Comparison of ENCODE assay signal across 24 mouse cellular contexts in the genomic region with DNA sequence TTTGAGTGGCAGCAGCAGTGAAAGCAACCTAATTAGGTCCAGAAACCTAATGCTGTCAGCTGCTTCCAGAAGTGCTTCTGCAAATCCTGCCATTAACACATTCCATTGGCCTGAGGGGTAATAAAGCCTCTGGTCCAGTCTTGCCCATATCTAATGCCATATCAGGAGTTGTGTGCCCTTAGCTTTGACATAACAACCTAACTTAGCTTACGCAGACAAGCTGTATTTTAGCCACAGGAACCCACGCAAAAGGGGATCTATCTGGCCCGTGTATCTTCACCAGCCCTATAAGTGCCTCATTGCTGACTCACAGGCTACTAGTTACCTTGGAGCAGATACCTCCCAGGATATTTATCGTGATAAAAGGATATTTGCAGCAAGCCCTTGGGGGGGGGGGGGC. TPM values are rescaled to one million over a fixed set of nuclear protein-coding genes. Genes with fewer than 3 reads are reported as not detected.
DNase-seq lines count a peak whose midpoint lies in the region; ATAC-seq and TF ChIP-seq lines count a peak whose summit lies in the region.
"Had no signal": no experiment of that assay in that cellular context is flagged by ENCODE, and none has a peak within 500 bp of the region (broad histone marks: within the 10 kb centered on the region; RNA-seq: fewer than 3 reads in every experiment).

No protein-coding gene starts in this region.

- H3K4me1 ChIP-seq in intestine, postnatal 0 days (replicated peaks; ENCODE audit: control insufficient read depth, insufficient read depth, low read length): no peaks in the 10 kb centered on the region; the same call in none of the 2 replicates
- H3K4me1 ChIP-seq in intestine, embryonic 16.5 days (ENCODE audit: control insufficient read depth, insufficient read depth, low read length): peaks cover 8% of the 10 kb centered on the region; the same call in 1 of the 2 replicates
- peaks cover 2 to 32% of the 10 kb centered on the region in 2 experiments; a peak in 3 of 4 replicates for H3K4me1 ChIP-seq in CH12.LX (ENCODE audit: control insufficient read depth in 1 of 2, insufficient read depth in 2 of 2)
- H3K4me1 ChIP-seq in MEL (ENCODE audit: control insufficient read depth in 1 of 2, insufficient read depth in 2 of 2, low read length in 2 of 2): peaks cover 5 to 10% of the 10 kb centered on the region in 2 experiments; a peak in 3 of 4 replicates

- intact Hi-C loops in left cerebral cortex, postnatal 36 days (cut with DNase I): no loop called here

- H3K36me3 ChIP-seq in intestine, postnatal 0 days (ENCODE audit: control insufficient read depth, insufficient read depth): peaks cover 64% of the 10 kb centered on the region
- H3K36me3 ChIP-seq in intestine, embryonic 16.5 days (ENCODE audit: control insufficient read depth, insufficient read depth, low read length): peaks cover 26% of the 10 kb centered on the region
- peaks cover 55 to 67% of the 10 kb centered on the region in 2 experiments for H3K36me3 ChIP-seq in CH12.LX (replicated peaks in 1 of 2; ENCODE audit: control insufficient read depth in 1 of 2, insufficient read depth in 1 of 2, low read length in 1 of 2)
- peaks cover 7 to 18% of the 10 kb centered on the region in 2 experiments; a peak in 3 of 4 replicates for H3K36me3 ChIP-seq in MEL (ENCODE audit: control insufficient read depth in 1 of 2, insufficient read depth in 2 of 2, low read length in 2 of 2)

- H3K27me3 ChIP-seq in intestine, postnatal 0 days (replicated peaks; ENCODE audit: control insufficient read depth, insufficient read depth, low read length): no peaks in the 10 kb centered on the region
- no peaks in the 10 kb centered on the region for H3K27me3 ChIP-seq in intestine, embryonic 16.5 days (replicated peaks; ENCODE audit: control insufficient read depth, insufficient read depth, low read length)
- H3K27me3 ChIP-seq in CH12.LX (replicated peaks) (no peaks in the 10 kb centered on the region), MEL (ENCODE audit: control insufficient read depth in 1 of 2, insufficient read depth in 2 of 2, low read length in 2 of 2) (no peaks in the 10 kb centered on the region)

- TF ChIP-seq EP300 in CH12.LX (IDR thresholded peaks at IDR 0.05; ENCODE audit: low read length): no peak
- TF ChIP-seq EP300 in MEL (IDR thresholded peaks at IDR 0.05; ENCODE audit: low read depth in 1 of 2, low read length in 2 of 2): no peak

- H3K79me2 ChIP-seq in CH12.LX (replicated peaks; ENCODE audit: control insufficient read depth, extremely low read depth, insufficient read depth, poor library complexity, severe bottlenecking) (peaks cover 22% of the 10 kb centered on the region), MEL (ENCODE audit: control insufficient read depth, insufficient read depth, low read length, poor library complexity) (peaks cover 17% of the 10 kb centered on the region)

- TF ChIP-seq RAD21 in CH12.LX (IDR thresholded peaks at IDR 0.05; ENCODE audit: low read depth, low read length) (no peak), MEL (IDR thresholded peaks at IDR 0.05; ENCODE audit: low read depth, low read length) (no peak)

- H3K4me2 ChIP-seq in intestine, postnatal 0 days (replicated peaks; ENCODE audit: low read depth): no peak overlapping the region
- H3K4me2 ChIP-seq in intestine, embryonic 16.5 days (ENCODE audit: low read depth, low read length): no peak overlapping the region
- no peak overlapping the region for H3K4me2 ChIP-seq in CH12.LX (ENCODE audit: insufficient read depth, low read depth, poor library complexity, severe bottlenecking)
- H3K4me2 ChIP-seq: embryonic facial prominence, embryonic 13.5 days; forebrain, embryonic 12.5 days; hindbrain, embryonic 13.5 days had no signal

- 72% methylated on average over 4 of the region's 4 CpGs for WGBS in intestine, postnatal 0 days
- 84% methylated on average over 4 of the region's 4 CpGs for WGBS in intestine, embryonic 16.5 days

- in situ Hi-C loops in CH12.LX (cut with MboI; ENCODE audit: low pct_ligation_motif_present, low pct_unique_long_range_greater_than_20kb, low sequenced_read_pairs): no loop called here

- no peak for ATAC-seq in intestine, postnatal 0 days
- ATAC-seq in intestine, embryonic 16.5 days: no peak
- ATAC-seq: CD4-positive, CD25-positive, alpha-beta regulatory T cell, adult 4 months; forebrain, embryonic 16.5 days had no signal

- TF ChIP-seq POLR2A in CH12.LX (IDR thresholded peaks at IDR 0.05; ENCODE audit: low read depth, low read length) (no peak; the same call in 1 of the 2 replicates), MEL (IDR thresholded peaks at IDR 0.05; ENCODE audit: control insufficient read depth in 1 of 2, insufficient read depth in 1 of 2, low read depth in 1 of 2, low read length in 2 of 2, poor library complexity in 1 of 2) (no peak; a peak in 1 of 4 replicates)

- no peaks in the 10 kb centered on the region for H3K9me3 ChIP-seq in intestine, postnatal 0 days (ENCODE audit: control insufficient read depth)
- no peaks in the 10 kb centered on the region for H3K9me3 ChIP-seq in intestine, embryonic 16.5 days (ENCODE audit: control insufficient read depth, low read length)
- H3K9me3 ChIP-seq in CH12.LX (replicated peaks; ENCODE audit: low read length): no peaks in the 10 kb centered on the region
- H3K9me3 ChIP-seq in MEL (replicated peaks; ENCODE audit: insufficient read depth, low read length): no peaks in the 10 kb centered on the region
- H3K9me3 ChIP-seq: embryonic facial prominence, embryonic 13.5 days; forebrain, embryonic 12.5 days; heart, embryonic 10.5 days; hindbrain, embryonic 13.5 days had no signal

- dilution Hi-C loops in CH12.LX (cut with MboI; ENCODE audit: extremely low pct_ligation_motif_present, extremely low pct_unique_long_range_greater_than_20kb, low sequenced_read_pairs): no loop called here

- no peak for TF ChIP-seq CTCF in intestine, postnatal 0 days (IDR thresholded peaks at IDR 0.05; ENCODE audit: low read depth)
- TF ChIP-seq CTCF in CH12.LX (conservative IDR thresholded peaks at IDR 0.05 in 1 of 2, IDR thresholded peaks at IDR 0.05 in 1 of 2; ENCODE audit: low read depth in 2 of 2, low read length in 2 of 2) (no peak), MEL (IDR thresholded peaks at IDR 0.05 in 2 of 3, conservative IDR thresholded peaks at IDR 0.05 in 1 of 3; ENCODE audit: control insufficient read depth in 1 of 3, insufficient read depth in 1 of 3, low read depth in 2 of 3, low read length in 3 of 3, poor library complexity in 1 of 3, severe bottlenecking in 1 of 3) (no peak)

- H3K9ac ChIP-seq in intestine, postnatal 0 days (ENCODE audit: low read depth, low read length): no peak overlapping the region
- H3K9ac ChIP-seq in intestine, embryonic 16.5 days (ENCODE audit: low read depth, low read length): no peak overlapping the region
- H3K9ac ChIP-seq in CH12.LX (ENCODE audit: insufficient read depth, low read depth) (no peak overlapping the region), MEL (ENCODE audit: control insufficient read depth, low read depth, low read length, poor library complexity, severe bottlenecking) (no peak overlapping the region)
- H3K9ac ChIP-seq: embryonic facial prominence, embryonic 13.5 days; forebrain, embryonic 12.5 days; hindbrain, embryonic 13.5 days had no signal

- H3K4me3 ChIP-seq in intestine, postnatal 0 days (ENCODE audit: low read depth, low read length): no peak overlapping the region
- no peak overlapping the region for H3K4me3 ChIP-seq in intestine, embryonic 16.5 days (ENCODE audit: low read length)
- no peak overlapping the region for H3K4me3 ChIP-seq in CH12.LX (replicated peaks in 1 of 3; ENCODE audit: low read depth in 2 of 3, low read length in 2 of 3, poor library complexity in 1 of 3)
- no peak overlapping the region for H3K4me3 ChIP-seq in MEL (ENCODE audit: control insufficient read depth in 1 of 2, insufficient read depth in 1 of 2, low read depth in 2 of 2, low read length in 2 of 2)
- H3K4me3 ChIP-seq: embryonic facial prominence, embryonic 13.5 days; forebrain, embryonic 12.5 days; heart, embryonic 10.5 days; hindbrain, embryonic 13.5 days had no signal

- H3K27ac ChIP-seq in intestine, postnatal 0 days (ENCODE audit: low read depth, low read length): peak overlapping the region; percentile 21; the same call in 1 of the 2 replicates
- no peak overlapping the region for H3K27ac ChIP-seq in intestine, embryonic 16.5 days (ENCODE audit: low read length)
- H3K27ac ChIP-seq in CH12.LX (ENCODE audit: insufficient read depth, low read depth): no peak overlapping the region
- no peak overlapping the region for H3K27ac ChIP-seq in MEL (ENCODE audit: control insufficient read depth, low read depth, low read length)
- H3K27ac ChIP-seq: embryonic facial prominence, embryonic 13.5 days; forebrain, embryonic 12.5 days; heart, embryonic 10.5 days; hindbrain, embryonic 13.5 days had no signal

- DNase-seq in CH12.LX (ENCODE audit: extremely low read depth): no peak
- peak; percentile 36 for DNase-seq in MEL (ENCODE audit: low read depth, low spot score)
- DNase-seq in skeletal muscle tissue, adult 2 months (ENCODE audit: low read depth, low spot score): peak; percentile 57
- no peak for DNase-seq in left cerebral cortex, postnatal 36 days (ENCODE audit: low spot score in 2 of 2)
- no peak for DNase-seq in B cell, adult 2 months
- DNase-seq: adrenal gland, postnatal 14 days; cerebellum, adult 11-12 months; cerebellum, adult 9-10 months; cerebellum, postnatal 25 days; gastrocnemius, postnatal 36 days; heart, adult 18-20 months; heart, postnatal 10 days; heart, postnatal 4 days; kidney, adult 11 months had no signal

RNA-seq across cellular contexts. Expression of a gene that starts 3.3 kb away (rescaled TPM):
- 994 and 1,025 TPM in 2 replicates for polyA plus RNA-seq in intestine, postnatal 0 days (2015; fragmentation: Nextera tagmentation; extraction: Ambion mirVana)
- 836 and 930 TPM in 2 replicates for polyA plus RNA-seq in intestine, embryonic 16.5 days (2015; fragmentation: Nextera tagmentation; extraction: Ambion mirVana)
- total RNA-seq in CH12.LX (2012; rRNA removed) (381 and 386 TPM in 2 replicates), CH12.LX (2014; rRNA removed) (371 and 534 TPM in 2 replicates), MEL (2012; rRNA removed) (453 and 486 TPM in 2 replicates)
- polyA plus RNA-seq in CH12.LX (2012; ENCODE audit: insufficient read length, low read depth) (250 and 306 TPM in 2 replicates), MEL (2012; ENCODE audit: insufficient read depth in 1 of 2, insufficient read length in 2 of 2, low read depth in 1 of 2, low replicate concordance in 2 of 2, missing spikeins in 1 of 2) (100 to 1,000 TPM in 1 of 2 experiments, not detected in 1; 609 TPM)
- total RNA-seq in left cerebral cortex, postnatal 36 days (2021): 100 to 1,000 TPM; 330 to 406 TPM

RNA-seq across cellular contexts. Expression of a gene that starts 10.3 kb away (rescaled TPM):
- not detected in 2 replicates for polyA plus RNA-seq in intestine, postnatal 0 days (2015; fragmentation: Nextera tagmentation; extraction: Ambion mirVana)
- 0.17 TPM in 1 of 2 replicates, not detected in the other for polyA plus RNA-seq in intestine, embryonic 16.5 days (2015; fragmentation: Nextera tagmentation; extraction: Ambion mirVana)
- total RNA-seq in CH12.LX (2012; rRNA removed) (not detected in 2 replicates), CH12.LX (2014; rRNA removed) (not detected in 2 replicates), MEL (2012; rRNA removed) (0.08 and 0.42 TPM in 2 replicates)
- polyA plus RNA-seq in CH12.LX (2012; ENCODE audit: insufficient read length, low read depth) (not detected in 2 replicates), MEL (2012; ENCODE audit: insufficient read depth in 1 of 2, insufficient read length in 2 of 2, low read depth in 1 of 2, low replicate concordance in 2 of 2, missing spikeins in 1 of 2) (1 to 10 TPM in 1 of 2 experiments, not detected in 1; 1.0 TPM)
- total RNA-seq in left cerebral cortex, postnatal 36 days (2021): not detected
- total RNA-seq: adrenal gland, postnatal 14 days; gastrocnemius, postnatal 36 days; heart, adult 18-20 months; heart, postnatal 10 days; heart, postnatal 4 days had no signal
- polyA plus RNA-seq: CD4-positive, CD25-positive, alpha-beta regulatory T cell, adult 4 months; cortical plate, adult 2 months; forebrain, embryonic 12.5 days; forebrain, embryonic 16.5 days; heart, embryonic 10.5 days; heart, embryonic 14.5 days had no signal

RNA-seq across cellular contexts. Expression of a gene that starts 18.1 kb away (rescaled TPM):
- polyA plus RNA-seq in intestine, postnatal 0 days (2015; fragmentation: Nextera tagmentation; extraction: Ambion mirVana): 16.2 and 23.1 TPM in 2 replicates
- polyA plus RNA-seq in intestine, embryonic 16.5 days (2015; fragmentation: Nextera tagmentation; extraction: Ambion mirVana): 11.8 and 14.5 TPM in 2 replicates
- not detected in 2 replicates for total RNA-seq in CH12.LX (2012; rRNA removed)
- not detected in 2 replicates for total RNA-seq in CH12.LX (2014; rRNA removed)
- not detected in 2 replicates for polyA plus RNA-seq in CH12.LX (2012; ENCODE audit: insufficient read length, low read depth)
- not detected in 2 replicates for total RNA-seq in MEL (2012; rRNA removed)
- under 1 TPM in 1 of 2 experiments, not detected in 1; 0.71 TPM for polyA plus RNA-seq in MEL (2012; ENCODE audit: insufficient read depth in 1 of 2, insufficient read length in 2 of 2, low read depth in 1 of 2, low replicate concordance in 2 of 2, missing spikeins in 1 of 2)
- not detected for total RNA-seq in left cerebral cortex, postnatal 36 days (2021)
- total RNA-seq: adrenal gland, postnatal 14 days; gastrocnemius, postnatal 36 days; heart, adult 18-20 months; heart, postnatal 10 days; heart, postnatal 4 days had no signal
- polyA plus RNA-seq: CD4-positive, CD25-positive, alpha-beta regulatory T cell, adult 4 months; cortical plate, adult 2 months; embryonic facial prominence, embryonic 13.5 days; forebrain, embryonic 12.5 days; forebrain, embryonic 16.5 days; heart, embryonic 10.5 days; heart, embryonic 14.5 days; hindbrain, embryonic 13.5 days had no signal

RNA-seq across cellular contexts. Expression of a gene that starts 18.4 kb away (rescaled TPM):
- polyA plus RNA-seq in intestine, postnatal 0 days (2015; fragmentation: Nextera tagmentation; extraction: Ambion mirVana): 5.2 and 6.2 TPM in 2 replicates
- polyA plus RNA-seq in intestine, embryonic 16.5 days (2015; fragmentation: Nextera tagmentation; extraction: Ambion mirVana): 2.7 and 3.4 TPM in 2 replicates
- 0.46 and 1.0 TPM in 2 replicates for total RNA-seq in CH12.LX (2012; rRNA removed)
- 0.16 TPM in 2 replicates for total RNA-seq in CH12.LX (2014; rRNA removed)
- polyA plus RNA-seq in CH12.LX (2012; ENCODE audit: insufficient read length, low read depth): 0.22 and 0.24 TPM in 2 replicates
- total RNA-seq in MEL (2012; rRNA removed): 2.6 and 3.4 TPM in 2 replicates
- polyA plus RNA-seq in MEL (2012; ENCODE audit: insufficient read depth in 1 of 2, insufficient read length in 2 of 2, low read depth in 1 of 2, low replicate concordance in 2 of 2, missing spikeins in 1 of 2): 10 to 100 TPM in 1 of 2 experiments, not detected in 1; 12.8 TPM
- total RNA-seq in left cerebral cortex, postnatal 36 days (2021): 1 to 10 TPM; 1.5 to 1.6 TPM
- total RNA-seq: heart, adult 18-20 months; heart, postnatal 10 days; heart, postnatal 4 days had no signal
- polyA plus RNA-seq: heart, embryonic 14.5 days had no signal

RNA-seq across cellular contexts. Expression of a gene that starts 35.3 kb away (rescaled TPM):
- 185 and 230 TPM in 2 replicates for polyA plus RNA-seq in intestine, postnatal 0 days (2015; fragmentation: Nextera tagmentation; extraction: Ambion mirVana)
- 319 and 373 TPM in 2 replicates for polyA plus RNA-seq in intestine, embryonic 16.5 days (2015; fragmentation: Nextera tagmentation; extraction: Ambion mirVana)
- total RNA-seq in CH12.LX (2012; rRNA removed) (83.6 and 90.4 TPM in 2 replicates), CH12.LX (2014; rRNA removed) (18.3 and 26.7 TPM in 2 replicates), MEL (2012; rRNA removed) (56.2 and 68.9 TPM in 2 replicates)
- polyA plus RNA-seq in CH12.LX (2012; ENCODE audit: insufficient read length, low read depth) (339 and 383 TPM in 2 replicates), MEL (2012; ENCODE audit: insufficient read depth in 1 of 2, insufficient read length in 2 of 2, low read depth in 1 of 2, low replicate concordance in 2 of 2, missing spikeins in 1 of 2) (100 to 1,000 TPM; 505 to 988 TPM)
- 100 to 1,000 TPM; 420 to 743 TPM for total RNA-seq in left cerebral cortex, postnatal 36 days (2021)

Comparison
In these comparisons a context has a peak if more than half of its experiments do, and no peak if none do; other contexts are left out.
1. DNase-seq: peak in MEL (single experiment) and skeletal muscle tissue, adult 2 months (single experiment); none in CH12.LX (single experiment), left cerebral cortex, postnatal 36 days (0 of 2) and B cell, adult 2 months (0 of 2).